12 mouse cellular contexts compared by ENCODE assay signal in the genomic region with DNA sequence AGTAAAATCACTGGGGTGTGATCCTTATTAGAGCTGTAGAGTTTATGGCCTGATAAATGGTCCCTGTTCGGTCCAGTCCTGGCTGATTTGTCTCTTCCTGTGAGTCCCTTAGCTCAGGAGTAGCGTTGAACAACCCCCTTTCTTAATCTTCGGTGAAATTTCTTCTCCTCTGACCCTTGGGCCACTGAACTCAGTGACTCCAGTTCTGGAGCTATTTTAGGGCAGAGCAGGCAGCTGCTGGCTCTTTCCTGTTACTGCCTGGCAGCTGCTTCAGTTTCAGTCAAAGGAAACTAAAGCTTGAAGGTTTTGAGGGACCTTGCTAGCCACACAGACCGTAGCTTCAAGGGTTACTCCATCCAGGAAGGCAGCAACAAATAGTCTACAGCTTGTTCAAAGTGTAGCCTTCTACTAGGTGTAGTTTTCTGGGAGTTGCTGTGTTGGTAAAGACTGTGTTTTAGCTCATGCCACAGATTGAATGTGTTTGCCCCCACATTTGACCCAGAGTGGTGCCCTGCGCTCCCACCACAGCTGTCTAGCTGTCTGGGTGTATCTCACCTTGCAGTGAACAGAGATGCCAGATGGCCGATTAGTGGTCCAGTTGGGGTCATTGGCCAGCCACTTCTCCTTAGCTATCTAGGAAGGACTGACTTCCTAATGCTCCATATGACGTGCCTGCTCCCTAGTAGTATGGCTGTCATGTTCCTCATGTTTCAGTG. TPM values are rescaled to one million over a fixed set of nuclear protein-coding genes. Genes with fewer than 3 reads are reported as not detected.
DNase-seq lines count a peak whose midpoint lies in the region; ATAC-seq lines count a peak whose summit lies in the region.
"Had no signal": no experiment of that assay in that cellular context is flagged by ENCODE, and none has a peak within 500 bp of the region (broad histone marks: within the 10 kb centered on the region; RNA-seq: fewer than 3 reads in every experiment).

No protein-coding gene starts in this region.

- H3K36me3 ChIP-seq in liver, embryonic 13.5 days: no peaks in the 10 kb centered on the region
- no peaks in the 10 kb centered on the region for H3K36me3 ChIP-seq in liver, embryonic 11.5 days (ENCODE audit: control insufficient read depth, insufficient read depth, low read length)
- H3K36me3 ChIP-seq in embryonic facial prominence, embryonic 10.5 days (replicated peaks): no peaks in the 10 kb centered on the region
- no peaks in the 10 kb centered on the region for H3K36me3 ChIP-seq in heart, embryonic 16.5 days (ENCODE audit: control insufficient read depth, insufficient read depth)
- H3K36me3 ChIP-seq in limb, embryonic 10.5 days: no peaks in the 10 kb centered on the region
- no peaks in the 10 kb centered on the region for H3K36me3 ChIP-seq in midbrain, embryonic 14.5 days (ENCODE audit: control insufficient read depth, insufficient read depth, low read length)

- H3K4me1 ChIP-seq in liver, embryonic 13.5 days (replicated peaks): peaks cover 95% of the 10 kb centered on the region
- H3K4me1 ChIP-seq in liver, embryonic 11.5 days (replicated peaks; ENCODE audit: control insufficient read depth, insufficient read depth, low read length): peaks cover 54% of the 10 kb centered on the region
- peaks cover 48% of the 10 kb centered on the region for H3K4me1 ChIP-seq in embryonic facial prominence, embryonic 10.5 days
- peaks cover 54% of the 10 kb centered on the region for H3K4me1 ChIP-seq in heart, embryonic 16.5 days (ENCODE audit: control insufficient read depth, insufficient read depth, low read length)
- peaks cover 47% of the 10 kb centered on the region for H3K4me1 ChIP-seq in limb, embryonic 10.5 days
- H3K4me1 ChIP-seq in midbrain, embryonic 14.5 days (ENCODE audit: control insufficient read depth, insufficient read depth, low read length): no peaks in the 10 kb centered on the region

- DNase-seq in liver, embryonic 13.5 days: no peak
- no peak for DNase-seq in liver, embryonic 11.5 days (ENCODE audit: low spot score)
- DNase-seq in embryonic facial prominence, embryonic 10.5 days (ENCODE audit: low spot score): no peak
- no peak for DNase-seq in limb, embryonic 10.5 days (ENCODE audit: low spot score)
- no peak for DNase-seq in right cerebral cortex, postnatal 10 days (ENCODE audit: low spot score in 2 of 2)
- no peak for DNase-seq in urinary bladder, postnatal 10 days (ENCODE audit: low spot score)
- no peak for DNase-seq in midbrain, embryonic 14.5 days
- DNase-seq: adrenal gland, adult 2 months; cerebellum, adult 9-11 months had no signal

- H3K27ac ChIP-seq in liver, embryonic 13.5 days: peak overlapping the region; percentile 19; the same call in 1 of the 2 replicates
- H3K27ac ChIP-seq in liver, embryonic 11.5 days (ENCODE audit: low read depth, low read length): no peak overlapping the region
- H3K27ac ChIP-seq in embryonic facial prominence, embryonic 10.5 days (replicated peaks): peak overlapping the region; percentile 35; the same call in 1 of the 2 replicates
- H3K27ac ChIP-seq in heart, embryonic 16.5 days (ENCODE audit: low read length): peak overlapping the region; percentile 3
- 0 out of 2 replicates have a peak overlapping the region, but pooled peaks have one; percentile 37 for H3K27ac ChIP-seq in limb, embryonic 10.5 days
- no peak overlapping the region for H3K27ac ChIP-seq in midbrain, embryonic 14.5 days (replicated peaks; ENCODE audit: low read depth, low read length)

- H3K9ac ChIP-seq in liver, embryonic 13.5 days: no peak overlapping the region
- no peak overlapping the region for H3K9ac ChIP-seq in liver, embryonic 11.5 days (ENCODE audit: low read depth, low read length)
- no peak overlapping the region for H3K9ac ChIP-seq in heart, embryonic 16.5 days (ENCODE audit: low read length)
- H3K9ac ChIP-seq in midbrain, embryonic 14.5 days (replicated peaks; ENCODE audit: low read length): no peak overlapping the region

- no peaks in the 10 kb centered on the region for H3K9me3 ChIP-seq in liver, embryonic 13.5 days (replicated peaks)
- H3K9me3 ChIP-seq in liver, embryonic 11.5 days (ENCODE audit: control insufficient read depth, low read length): no peaks in the 10 kb centered on the region
- H3K9me3 ChIP-seq in embryonic facial prominence, embryonic 10.5 days: no peaks in the 10 kb centered on the region
- H3K9me3 ChIP-seq in heart, embryonic 16.5 days (replicated peaks; ENCODE audit: control insufficient read depth, low read length): no peaks in the 10 kb centered on the region
- no peaks in the 10 kb centered on the region for H3K9me3 ChIP-seq in limb, embryonic 10.5 days (replicated peaks)
- H3K9me3 ChIP-seq in midbrain, embryonic 14.5 days (ENCODE audit: control insufficient read depth, low read length): no peaks in the 10 kb centered on the region
- H3K9me3 ChIP-seq: G1E had no signal

- 42% methylated on average over 7 of the region's 7 CpGs for WGBS in liver, embryonic 13.5 days (ENCODE audit: insufficient replicate concordance)
- WGBS in liver, embryonic 11.5 days: 44% methylated on average over 7 of the region's 7 CpGs
- WGBS in embryonic facial prominence, embryonic 10.5 days: 49% methylated on average over 7 of the region's 7 CpGs
- WGBS in heart, embryonic 16.5 days: 38% methylated on average over 7 of the region's 7 CpGs
- WGBS in limb, embryonic 10.5 days: 38% methylated on average over 7 of the region's 7 CpGs
- WGBS in midbrain, embryonic 14.5 days: 85% methylated on average over 7 of the region's 7 CpGs

- no peak overlapping the region for H3K4me3 ChIP-seq in liver, embryonic 13.5 days (replicated peaks)
- no peak overlapping the region for H3K4me3 ChIP-seq in liver, embryonic 11.5 days (ENCODE audit: low read depth, low read length)
- H3K4me3 ChIP-seq in embryonic facial prominence, embryonic 10.5 days: no peak overlapping the region
- H3K4me3 ChIP-seq in heart, embryonic 16.5 days (ENCODE audit: low read length): no peak overlapping the region
- H3K4me3 ChIP-seq in limb, embryonic 10.5 days: no peak overlapping the region
- no peak overlapping the region for H3K4me3 ChIP-seq in midbrain, embryonic 14.5 days (replicated peaks; ENCODE audit: low read depth, low read length)

- 0 out of 2 replicates have a peak overlapping the region, but pooled peaks have one; percentile 4 for H3K4me2 ChIP-seq in liver, embryonic 13.5 days
- H3K4me2 ChIP-seq in liver, embryonic 11.5 days: no peak overlapping the region
- peak overlapping the region; percentile 8; the same call in 1 of the 2 replicates for H3K4me2 ChIP-seq in heart, embryonic 16.5 days (ENCODE audit: low read depth, low read length)
- H3K4me2 ChIP-seq in midbrain, embryonic 14.5 days (ENCODE audit: low read length): no peak overlapping the region

- no peaks in the 10 kb centered on the region for H3K27me3 ChIP-seq in liver, embryonic 13.5 days
- H3K27me3 ChIP-seq in liver, embryonic 11.5 days (replicated peaks; ENCODE audit: control insufficient read depth, insufficient read depth, low read length): no peaks in the 10 kb centered on the region
- H3K27me3 ChIP-seq in embryonic facial prominence, embryonic 10.5 days (replicated peaks; ENCODE audit: low read depth, poor library complexity, severe bottlenecking): no peaks in the 10 kb centered on the region
- no peaks in the 10 kb centered on the region for H3K27me3 ChIP-seq in heart, embryonic 16.5 days (ENCODE audit: control insufficient read depth, insufficient read depth, low read length)
- no peaks in the 10 kb centered on the region for H3K27me3 ChIP-seq in limb, embryonic 10.5 days (ENCODE audit: low read depth, poor library complexity, severe bottlenecking)
- H3K27me3 ChIP-seq in midbrain, embryonic 14.5 days (ENCODE audit: control insufficient read depth, insufficient read depth, low read length): no peaks in the 10 kb centered on the region

- no peak; the same call in 1 of the 2 replicates for ATAC-seq in liver, embryonic 13.5 days (ENCODE audit: low read depth)
- ATAC-seq in liver, embryonic 11.5 days (replicated peaks; ENCODE audit: low FRiP score): no peak
- no peak for ATAC-seq in heart, embryonic 16.5 days (replicated peaks; ENCODE audit: extremely low read depth, insufficient read depth, low FRiP score)
- no peak for ATAC-seq in midbrain, embryonic 14.5 days (ENCODE audit: low FRiP score, low TSS enrichment)
- ATAC-seq: lung, postnatal 0 days had no signal

RNA-seq across cellular contexts. Expression of a gene that starts 19.3 kb away (rescaled TPM):
- polyA plus RNA-seq in liver, embryonic 13.5 days (2015; fragmentation: Nextera tagmentation; extraction: Ambion mirVana): 11.3 and 12.7 TPM in 2 replicates
- polyA plus RNA-seq in liver, embryonic 11.5 days (2014; fragmentation: Nextera tagmentation; extraction: Ambion mirVana): 16.7 and 18.6 TPM in 2 replicates
- 15.5 and 18.8 TPM in 2 replicates for polyA plus RNA-seq in embryonic facial prominence, embryonic 10.5 days (2016; fragmentation: Nextera tagmentation; extraction: Ambion mirVana)
- 13.4 and 14.8 TPM in 2 replicates for polyA plus RNA-seq in heart, embryonic 16.5 days (2015; fragmentation: Nextera tagmentation; extraction: Ambion mirVana)
- polyA plus RNA-seq in limb, embryonic 10.5 days (2016; fragmentation: Nextera tagmentation; extraction: Ambion mirVana): 16.4 and 17.6 TPM in 2 replicates
- 9.4 and 13.1 TPM in 2 replicates for polyA plus RNA-seq in midbrain, embryonic 14.5 days (2014; fragmentation: Nextera tagmentation; extraction: Ambion mirVana)

Comparison
In these comparisons a context has a peak if more than half of its experiments do, and no peak if none do; other contexts are left out.
1. H3K27ac ChIP-seq: peak in liver, embryonic 13.5 days (single experiment), embryonic facial prominence, embryonic 10.5 days (single experiment), heart, embryonic 16.5 days (single experiment) and limb, embryonic 10.5 days (single experiment); none in liver, embryonic 11.5 days (single experiment) and midbrain, embryonic 14.5 days (single experiment).
2. H3K4me2 ChIP-seq: peak in liver, embryonic 13.5 days (single experiment) and heart, embryonic 16.5 days (single experiment); none in liver, embryonic 11.5 days (single experiment) and midbrain, embryonic 14.5 days (single experiment).